Mouse (Mus musculus) lung, embryonic 16.5 days (tissue): ENCODE measurements around the gene Fut8. TPM values are rescaled to one million over a fixed set of nuclear protein-coding genes. Genes with fewer than 3 reads are reported as not detected.

Source experiments
- ATAC-seq: fragments of 200-750 bp; cut with Nextera tagmentation; 2 replicates; pipeline ENCODE4 v1.8.0; 2017; ENCODE audit warnings: low read depth, mild to moderate bottlenecking, moderate library complexity
- H3K27ac ChIP-seq: fragments of 300-500 bp; sonication (generic); 2 replicates; pipeline ENCODE4 v1.5.1; 2014; ENCODE audit warnings: mild to moderate bottlenecking, control low read depth, low read length
- H3K27me3 ChIP-seq: fragments of 300-500 bp; sonication (generic); 2 replicates; pipeline ENCODE4 v1.6.1; 2014; ENCODE audit warnings: low read depth, low read length, mixed read lengths; ENCODE audit not compliant: control insufficient read depth, insufficient read depth
- H3K36me3 ChIP-seq: fragments of 300-500 bp; sonication (generic); 2 replicates; pipeline ENCODE4 v1.6.1; 2014; ENCODE audit warnings: low read length; ENCODE audit not compliant: control insufficient read depth, insufficient read depth
- H3K4me1 ChIP-seq: fragments of 300-500 bp; sonication (generic); replicated peaks from 2 replicates; pipeline ENCODE4 v1.6.1; 2014; ENCODE audit warnings: low read length, mixed read lengths; ENCODE audit not compliant: control insufficient read depth, insufficient read depth
- H3K4me2 ChIP-seq: fragments of 300-500 bp; sonication (generic); 2 replicates; pipeline ENCODE4 v1.6.1; 2014; ENCODE audit warnings: low read depth, low read length, control low read depth
- H3K4me3 ChIP-seq: fragments of 300-500 bp; sonication (generic); 2 replicates; pipeline ENCODE4 v1.5.1; 2014; ENCODE audit warnings: mild to moderate bottlenecking, low read length, control low read depth
- H3K9ac ChIP-seq: fragments of 300-500 bp; sonication (generic); 2 replicates; pipeline ENCODE4 v1.6.1; 2014; ENCODE audit warnings: low read length, control low read depth
- H3K9me3 ChIP-seq: fragments of 300-500 bp; sonication (generic); 2 replicates; pipeline ENCODE4 v1.6.1; 2016; ENCODE audit warnings: low read length; ENCODE audit not compliant: control insufficient read depth
- WGBS: fragments of 180-500 bp; shearing (Covaris S2); extraction: QIAGEN DNeasy Blood & Tissue Kit; methylation state at CpG from one replicate; pipeline ENCODE4 v1.1.7; 2014; 5-methylcytosine and 5-hydroxymethylcytosine counted together
- polyA plus RNA-seq: library from polyadenylated mRNA; unstranded; fragments of >200 nt; fragmentation: Nextera tagmentation; extraction: Ambion mirVana; gene quantifications from 2 replicates; pipeline ENCODE4 v1.2.1, GENCODE M21; 2015

The Fut8 gene
- polyA plus RNA-seq, 1 experiment from 2014 or later = 26.9 TPM

DNA sequence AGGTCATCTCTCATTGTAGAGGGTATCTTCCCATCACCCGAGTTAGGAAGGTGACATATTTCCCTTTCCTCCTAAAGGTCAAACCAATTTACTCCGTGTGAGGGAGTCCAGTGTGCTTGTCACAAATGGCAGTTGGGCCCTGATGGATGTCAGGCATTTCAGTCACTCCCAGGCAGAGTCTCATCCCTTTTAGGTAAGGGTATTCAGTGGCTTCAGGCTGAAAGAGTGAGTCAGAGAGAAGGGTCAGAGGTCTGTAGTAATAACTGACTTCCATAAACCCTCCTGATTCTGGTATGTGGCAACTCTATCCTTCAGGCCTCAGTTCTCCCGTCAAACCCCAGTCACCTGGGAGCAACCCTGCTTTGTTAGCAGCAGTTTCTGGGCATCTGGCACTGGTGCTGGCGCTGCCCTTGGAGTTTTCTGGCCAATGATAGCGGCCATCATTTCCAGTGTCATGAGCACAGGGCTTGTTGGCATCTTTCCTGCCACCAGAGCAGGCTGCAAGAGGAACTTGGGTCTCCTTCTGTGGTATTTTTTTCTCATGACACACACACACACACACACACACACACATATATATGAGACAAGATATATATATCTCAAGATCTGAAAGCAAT lies 262.6 kb downstream of the Fut8 start:
- H3K4me3 ChIP-seq = no peak overlapping the region
- no peak overlapping the region for H3K27ac ChIP-seq
- ATAC-seq = no peak
- no peaks in the 10 kb centered on the region for H3K27me3 ChIP-seq
- no peak overlapping the region for H3K9ac ChIP-seq
- WGBS = 62% methylated on average over 5 of the region's 5 CpGs
- no peaks in the 10 kb centered on the region for H3K36me3 ChIP-seq
- H3K4me1 ChIP-seq = no peaks in the 10 kb centered on the region
- H3K4me2 ChIP-seq = no peak overlapping the region
- H3K9me3 ChIP-seq = no peaks in the 10 kb centered on the region

- Histone ChIP-seq H3K4me3 (no peak overlapping the region), H3K9ac (no peak overlapping the region), H3K27me3 (no peaks in the 10 kb centered on the region), H3K4me1 (no peaks in the 10 kb centered on the region), H3K4me2 (no peak overlapping the region), H3K36me3 (no peaks in the 10 kb centered on the region), H3K9me3 (no peaks in the 10 kb centered on the region), H3K27ac (no peak overlapping the region)
- WGBS = 42% methylated on average over 7 of the region's 7 CpGs
- no peak for ATAC-seq
Observed at GRCm38 (mm10) chr12:77501466-77502240, 263.7 kb downstream of the Fut8 start.

DNA sequence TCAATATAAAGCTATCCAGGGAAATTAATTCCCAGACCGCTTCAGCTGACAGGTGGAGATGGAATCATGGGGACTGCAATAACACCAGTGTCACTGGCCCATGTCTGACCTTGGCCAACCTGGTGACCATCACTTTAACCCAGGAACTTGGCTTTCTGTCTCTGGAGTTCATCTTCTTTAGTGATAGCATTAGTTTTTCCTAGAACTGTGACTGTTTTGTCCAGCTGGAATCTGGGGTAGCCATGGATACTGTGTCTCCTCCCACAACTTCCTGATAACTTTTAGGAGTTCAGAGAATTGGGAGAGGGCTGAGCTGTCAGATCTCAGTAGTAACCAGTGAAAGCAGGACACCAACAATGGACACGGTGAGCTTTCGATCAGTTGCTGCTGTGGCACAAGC lies 264.3 kb downstream of the Fut8 start:
- H3K9ac ChIP-seq = no peak overlapping the region
- no peak overlapping the region for H3K4me3 ChIP-seq
- H3K27me3 ChIP-seq = no peaks in the 10 kb centered on the region
- no peak overlapping the region for H3K4me2 ChIP-seq
- no peak for ATAC-seq
- no peak overlapping the region for H3K27ac ChIP-seq
- no peaks in the 10 kb centered on the region for H3K4me1 ChIP-seq
- WGBS = 80% methylated on average over 3 of the region's 3 CpGs
- no peaks in the 10 kb centered on the region for H3K9me3 ChIP-seq
- no peaks in the 10 kb centered on the region for H3K36me3 ChIP-seq

GRCm38 (mm10) chr12:77505431-77505830 lies 267.5 kb downstream of the Fut8 start:
- H3K27me3 ChIP-seq = no peaks in the 10 kb centered on the region
- no peak overlapping the region for H3K4me3 ChIP-seq
- H3K9me3 ChIP-seq = no peaks in the 10 kb centered on the region
- H3K4me1 ChIP-seq = no peaks in the 10 kb centered on the region
- 85% methylated on average over 2 of the region's 2 CpGs for WGBS
- no peak overlapping the region for H3K27ac ChIP-seq
- H3K9ac ChIP-seq = no peak overlapping the region
- ATAC-seq = no peak
- H3K36me3 ChIP-seq = no peaks in the 10 kb centered on the region
- no peak overlapping the region for H3K4me2 ChIP-seq

- Histone ChIP-seq H3K4me1 (no peaks in the 10 kb centered on the region), H3K27ac (no peak overlapping the region), H3K27me3 (no peaks in the 10 kb centered on the region), H3K4me3 (no peak overlapping the region), H3K9ac (no peak overlapping the region), H3K9me3 (no peaks in the 10 kb centered on the region), H3K36me3 (no peaks in the 10 kb centered on the region), H3K4me2 (no peak overlapping the region)
- WGBS = 81% methylated on average over 24 of the region's 24 CpGs
- no peak for ATAC-seq
Observed at GRCm38 (mm10) chr12:77507770-77508169, 269.8 kb downstream of the Fut8 start.

- ATAC-seq = no peak
- no peaks in the 10 kb centered on the region for H3K27me3 ChIP-seq
Observed at GRCm38 (mm10) chr12:77510758-77511157, 272.8 kb downstream of the Fut8 start.

DNA sequence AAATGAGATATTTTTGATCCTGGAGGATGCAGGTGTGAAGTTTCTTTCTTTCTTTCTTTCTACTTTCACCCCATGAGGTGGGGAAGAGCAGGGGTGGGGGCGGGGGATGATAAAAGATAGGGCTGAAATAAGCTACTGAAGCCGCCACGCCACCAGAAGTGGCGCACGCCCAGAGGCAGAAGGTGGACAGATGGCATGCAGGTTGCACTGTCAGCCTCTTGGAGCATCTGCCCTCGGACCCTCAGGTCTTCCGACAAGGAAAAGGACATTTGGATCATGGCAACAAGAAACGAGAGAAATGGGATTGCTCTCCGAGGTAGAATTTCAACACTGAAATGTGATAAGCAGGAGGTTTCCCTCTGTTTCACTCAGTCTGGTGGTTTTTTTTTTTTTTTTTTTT lies 273.3 kb downstream of the Fut8 start:
- WGBS = 77% methylated on average over 9 of the region's 9 CpGs
- no peaks in the 10 kb centered on the region for H3K27me3 ChIP-seq
- no peaks in the 10 kb centered on the region for H3K4me1 ChIP-seq
- H3K4me3 ChIP-seq = no peak overlapping the region
- H3K9ac ChIP-seq = no peak overlapping the region
- no peaks in the 10 kb centered on the region for H3K36me3 ChIP-seq
- H3K9me3 ChIP-seq = no peaks in the 10 kb centered on the region
- no peak overlapping the region for H3K27ac ChIP-seq
- ATAC-seq = no peak
- H3K4me2 ChIP-seq = no peak overlapping the region

More at GRCm38 (mm10) chr12:77510758-77511157, 272.8 kb downstream of the Fut8 start:
- Histone ChIP-seq H3K9ac (no peak overlapping the region), H3K4me3 (no peak overlapping the region), H3K4me2 (no peak overlapping the region), H3K4me1 (no peaks in the 10 kb centered on the region), H3K36me3 (no peaks in the 10 kb centered on the region), H3K27ac (no peak overlapping the region), H3K9me3 (no peaks in the 10 kb centered on the region)
- WGBS = 77% methylated on average over 7 of the region's 7 CpGs

GRCm38 (mm10) chr12:77511631-77512030 lies 273.7 kb downstream of the Fut8 start:
- Histone ChIP-seq H3K4me3 (no peak overlapping the region), H3K9ac (no peak overlapping the region), H3K27ac (no peak overlapping the region), H3K9me3 (no peaks in the 10 kb centered on the region), H3K4me1 (no peaks in the 10 kb centered on the region), H3K4me2 (no peak overlapping the region), H3K27me3 (no peaks in the 10 kb centered on the region), H3K36me3 (no peaks in the 10 kb centered on the region)
- ATAC-seq = no peak
- 59% methylated on average over 3 of the region's 3 CpGs for WGBS

- Histone ChIP-seq H3K4me2 (no peak overlapping the region), H3K4me1 (no peaks in the 10 kb centered on the region), H3K9ac (no peak overlapping the region), H3K27ac (no peak overlapping the region), H3K9me3 (no peaks in the 10 kb centered on the region), H3K4me3 (no peak overlapping the region), H3K27me3 (no peaks in the 10 kb centered on the region), H3K36me3 (no peaks in the 10 kb centered on the region)
- 89% methylated on average over 6 of the region's 6 CpGs for WGBS
- no peak for ATAC-seq
Observed at GRCm38 (mm10) chr12:77516805-77517204, 278.9 kb downstream of the Fut8 start.
